Mouse (Mus musculus) gastrocnemius, postnatal 10 days (tissue): Measurements from ENCODE around the gene Cpsf2. TPM values are rescaled to one million over a fixed set of nuclear protein-coding genes. Genes with fewer than 3 reads are reported as not detected.

Experiments used
- DNase-seq: peaks from one replicate; pipeline ENCODE4 v3.0.0; 2021; ENCODE audit warnings: mixed read lengths
- total RNA-seq, 2 experiments: library from RNA; stranded (reverse); gene quantifications; 2 replicates each; pipeline ENCODE4 v1.2.3; 2021

Cpsf2 gene
- total RNA-seq, 2 experiments from 2014 or later = 12.2 to 14.6 TPM

GRCm38 (mm10) chr12:102055758-102056157, 80.0 kb downstream of the Cpsf2 start:
- no peak for DNase-seq

Other genes starting within 250 kb of the Cpsf2 start
- gene Fbln5, start 156.9 kb upstream of the Cpsf2 start, total RNA-seq = 10 to 100 TPM; 47.8 to 56.1 TPM
- gene Trip11, start 62.7 kb upstream of the Cpsf2 start, total RNA-seq = 10 to 100 TPM; 20.5 to 23.8 TPM
- 1 to 10 TPM; 4.3 to 5.9 TPM for gene Atxn3, start 17.7 kb upstream of the Cpsf2 start, total RNA-seq
- gene Slc24a4, start 152.7 kb downstream of the Cpsf2 start, total RNA-seq = under 1 TPM; 0.26 to 0.32 TPM